Mouse (Mus musculus) left cerebral cortex, postnatal 36 days (tissue): Measurements from ENCODE around the gene Ifit1. TPM values are rescaled to one million over a fixed set of nuclear protein-coding genes. Genes with fewer than 3 reads are reported as not detected.
"Not testable (repeated sequence)": the region's sequence is repeated elsewhere in the genome, so short reads cannot be mapped to it uniquely, and the experiment has no call there.

Source experiments
- DNase-seq, 2 experiments: peaks; one replicate each; pipeline ENCODE4 v3.0.0; 2021 to 2022; ENCODE audit warnings: low spot score in 2 of 2, mixed read lengths in 1 of 2
- intact Hi-C: fragments of 180-260 bp; cut with DNase I; formaldehyde crosslinking; loops from one replicate; pipeline ENCODE4 v1.15.1; 2025
- total RNA-seq, 2 experiments: library from RNA; stranded (reverse); gene quantifications; 2 replicates each; pipeline ENCODE4 v1.2.3; 2021

The Ifit1 gene
- total RNA-seq, 2 experiments from 2014 or later: 0.72 to 1.3 TPM

DNA sequence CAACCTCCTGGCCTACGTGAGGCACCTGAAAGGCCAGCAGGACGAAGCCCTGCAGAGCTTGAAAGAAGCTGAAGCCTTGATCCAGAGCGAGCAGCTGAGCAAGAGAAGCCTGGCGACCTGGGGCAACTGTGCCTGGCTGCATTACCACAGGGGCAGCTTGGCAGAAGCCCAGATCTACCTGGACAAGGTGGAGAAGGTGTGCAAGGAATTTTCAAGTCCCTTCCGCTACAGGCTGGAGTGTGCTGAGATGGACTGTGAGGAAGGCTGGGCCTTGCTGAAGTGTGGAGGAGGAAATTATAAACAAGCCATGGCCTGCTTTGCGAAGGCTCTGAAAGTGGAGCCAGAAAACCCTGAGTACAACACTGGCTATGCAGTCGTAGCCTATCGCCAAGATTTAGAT is 7.0 kb downstream of the Ifit1 start:
- intact Hi-C loops, DNase-seq: not testable (repeated sequence)

DNA sequence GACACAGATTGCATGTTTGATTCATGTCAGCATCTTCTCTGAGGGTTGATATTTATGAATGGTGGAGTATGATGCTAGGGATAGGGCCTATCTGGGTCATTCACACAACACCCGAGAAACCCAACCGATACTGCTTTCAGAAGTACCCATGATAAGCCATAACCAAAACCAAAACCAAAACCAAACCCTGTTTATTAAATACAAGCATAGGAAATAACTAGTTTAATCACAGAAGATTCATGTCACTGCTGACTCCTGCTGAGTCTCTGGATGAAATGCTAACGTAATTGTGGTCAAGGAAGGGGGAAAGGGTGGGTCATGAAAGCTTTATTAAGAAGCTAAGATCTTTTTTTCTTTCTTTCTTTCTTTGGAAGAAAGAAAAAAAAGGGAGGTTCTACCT is 9.6 kb downstream of the Ifit1 start:
- no peak for DNase-seq
- intact Hi-C loops: no loop called here

DNA sequence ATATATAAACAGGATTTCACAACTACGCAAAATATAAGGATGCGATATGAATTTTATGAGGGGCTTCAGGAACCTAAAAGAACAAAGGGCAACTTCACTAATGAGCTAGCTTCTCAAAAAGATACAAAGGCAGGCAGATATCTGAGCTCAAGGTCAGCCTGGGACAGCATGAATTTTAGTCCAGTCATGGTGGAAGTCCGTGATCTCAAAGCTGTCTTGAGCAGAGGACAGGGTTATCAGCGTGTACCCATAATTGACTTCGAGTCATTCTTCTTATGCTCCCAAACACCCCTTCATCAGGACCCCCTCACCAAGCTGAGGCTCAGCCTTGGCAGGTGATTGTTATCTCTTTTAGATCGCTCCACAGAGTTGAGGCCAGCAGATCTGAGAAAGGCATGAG is 10.3 kb downstream of the Ifit1 start:
- no peak for DNase-seq
- intact Hi-C loops: no loop called here

GRCm38 (mm10) chr19:34655227-34655805 is 14.6 kb downstream of the Ifit1 start:
- intact Hi-C loops: no loop called here
- no peak for DNase-seq

DNA sequence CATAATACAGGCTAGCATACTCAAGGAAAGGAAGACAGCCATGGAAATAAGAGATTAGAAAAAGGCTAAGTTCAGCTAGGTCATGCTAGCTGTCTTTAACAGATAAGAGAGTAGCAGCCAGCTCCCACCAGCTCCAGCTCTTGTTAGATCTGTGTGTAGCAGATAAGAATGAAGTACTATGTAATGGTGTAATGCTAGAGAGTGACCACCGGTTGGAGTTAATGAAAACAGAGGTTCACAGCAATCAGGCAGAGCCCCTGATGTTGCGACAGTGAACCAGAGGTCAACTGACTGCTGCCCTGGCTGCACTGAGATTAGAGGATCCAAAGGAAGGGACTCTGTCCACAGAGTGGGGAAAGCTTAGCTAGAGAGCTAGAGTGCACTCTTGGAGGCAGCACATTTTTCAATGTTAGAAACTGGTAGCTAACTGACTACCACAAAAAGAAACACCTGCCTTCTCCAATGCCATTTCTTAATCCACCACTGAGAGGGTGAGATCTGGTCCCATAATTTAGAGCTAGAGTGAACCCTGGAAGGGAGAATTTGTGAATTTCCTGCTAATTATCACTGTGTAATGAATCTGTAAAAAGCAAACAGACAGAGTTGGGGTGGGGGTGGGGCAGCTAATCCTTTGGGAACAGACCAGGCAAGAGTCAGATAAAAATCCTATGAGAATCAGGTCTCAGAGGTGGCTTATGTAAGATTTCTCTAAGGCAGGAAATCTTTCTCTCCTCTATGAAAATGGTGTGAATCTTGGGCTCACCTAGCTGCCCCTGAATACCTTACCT is 16.0 kb downstream of the Ifit1 start:
- no peak for DNase-seq
- intact Hi-C loops: no loop called here

DNA sequence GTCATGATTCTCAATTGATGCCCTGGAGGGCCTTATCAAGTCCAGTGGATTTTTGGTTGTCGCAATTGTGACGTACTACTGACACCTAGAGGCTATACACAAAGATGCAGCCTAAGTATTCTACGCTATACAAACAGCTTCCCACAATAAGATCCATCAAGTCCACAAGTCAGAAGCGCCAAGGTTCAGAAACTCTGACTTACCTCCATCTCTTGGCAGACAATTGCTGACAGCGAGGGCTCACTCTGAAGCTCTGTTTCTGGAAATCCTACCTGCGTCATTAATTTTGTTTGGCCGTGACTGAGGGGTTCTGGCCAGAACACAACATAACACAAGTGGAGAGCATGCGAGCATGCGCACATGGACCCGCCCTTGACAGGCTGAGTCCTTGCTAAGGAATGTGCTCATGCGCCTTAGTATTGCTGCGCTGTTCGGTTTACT is 21.4 kb downstream of the Ifit1 start:
- DNase-seq: peak; percentile 57 to 60
- intact Hi-C loops: loop anchor here (10.0 kb wide), 2 partner anchors 327 to 1403 kb away; no protein-coding TSS in a partner anchor

DNA sequence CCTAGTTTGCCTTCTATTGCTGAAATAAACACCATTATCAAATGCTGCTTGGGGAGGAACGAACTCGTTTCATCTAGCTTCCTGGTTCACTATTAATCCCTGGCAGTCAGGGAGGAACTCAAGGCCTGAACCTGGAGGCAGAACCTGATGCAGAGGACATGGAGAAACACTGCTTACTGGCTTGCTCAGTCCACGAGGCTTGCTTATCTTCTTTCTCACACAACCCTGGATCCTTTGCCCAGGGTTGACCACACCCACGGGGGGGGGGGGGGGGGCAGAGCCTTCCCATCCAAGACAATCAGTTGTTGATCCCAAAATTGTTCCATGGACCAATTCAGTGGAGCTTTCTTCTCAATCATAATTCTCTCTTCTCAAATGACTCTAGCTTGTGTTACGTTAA is 22.1 kb downstream of the Ifit1 start:
- intact Hi-C loops: loop anchor here (10.0 kb wide), 2 partner anchors 328 to 1402 kb away; no protein-coding TSS in a partner anchor
- no peak for DNase-seq

- peak; percentile 28 to 60 for DNase-seq
- intact Hi-C loops: loop anchor here (2.0 to 10.0 kb wide), 3 partner anchors 107 to 1399 kb away; no protein-coding TSS in a partner anchor
Observed at GRCm38 (mm10) chr19:34666127-34666526, 25.5 kb downstream of the Ifit1 start.

- intact Hi-C loops: no loop called here
- DNase-seq: no peak
Observed at GRCm38 (mm10) chr19:34673476-34673875, 32.8 kb downstream of the Ifit1 start.

GRCm38 (mm10) chr19:34678428-34678827 is 37.8 kb downstream of the Ifit1 start:
- intact Hi-C loops: no loop called here
- DNase-seq: no peak

DNA sequence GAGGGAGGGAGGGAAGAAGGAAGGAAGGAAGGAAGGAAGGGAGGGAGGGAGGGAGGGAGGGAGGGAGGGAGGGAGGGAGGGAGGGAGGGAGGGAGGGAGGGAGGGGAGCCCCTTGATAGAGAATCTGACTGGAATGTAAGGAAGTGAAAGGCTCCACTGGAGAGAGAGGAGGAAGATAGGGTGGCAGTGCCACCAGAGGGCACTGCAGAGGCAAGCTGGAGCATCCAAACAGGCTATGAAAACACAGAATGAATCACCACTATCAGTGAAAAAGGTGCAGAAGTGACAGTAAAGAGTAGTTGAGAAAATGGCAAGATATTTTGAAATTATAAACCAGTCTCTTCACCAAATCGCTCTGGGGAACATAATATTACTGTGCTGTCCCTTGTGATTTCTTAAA is 44.2 kb downstream of the Ifit1 start:
- intact Hi-C loops: loop anchor here (5.0 kb wide), 1 partner anchor 87 kb away; no protein-coding TSS in a partner anchor
- peak; percentile 21 to 23 for DNase-seq

DNA sequence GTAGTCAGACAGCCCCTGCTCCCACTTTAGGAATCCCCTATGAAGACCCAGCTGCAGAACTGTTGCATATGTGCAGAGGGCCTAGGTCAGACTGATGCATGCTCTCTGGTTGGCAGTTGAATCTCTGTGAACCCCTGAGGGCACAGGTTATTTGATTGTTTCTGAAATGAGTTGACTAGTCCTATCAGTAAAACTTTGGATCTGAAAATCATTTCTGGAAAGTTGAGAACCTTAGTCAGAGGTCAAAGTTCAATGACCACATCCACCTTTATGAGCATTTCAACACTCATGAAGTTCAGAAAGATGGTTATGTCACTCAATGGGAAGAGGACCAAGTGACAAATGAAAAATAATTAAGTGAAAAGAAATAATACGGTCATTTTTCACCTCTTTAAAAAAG is 44.9 kb downstream of the Ifit1 start:
- intact Hi-C loops: no loop called here
- DNase-seq: no peak

DNA sequence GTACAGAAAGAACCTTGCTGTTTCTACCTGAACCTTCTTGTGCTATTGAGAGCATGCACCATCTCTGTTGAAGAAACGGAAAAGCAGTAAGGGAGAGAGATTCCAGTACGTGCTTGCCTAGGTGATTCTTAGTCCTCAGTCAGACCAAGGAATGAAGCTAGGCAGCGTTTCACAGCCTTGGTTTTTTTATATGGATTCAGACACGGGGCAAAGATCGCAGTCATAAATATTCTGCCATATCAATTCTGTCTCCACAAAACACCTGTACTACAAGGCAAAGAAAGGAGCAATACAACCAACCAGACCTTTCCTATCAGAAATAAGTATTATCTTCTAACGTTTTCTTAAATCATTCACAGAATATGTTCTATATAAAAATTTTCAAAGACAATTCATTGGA is 50.7 kb downstream of the Ifit1 start:
- intact Hi-C loops: no loop called here
- DNase-seq: no peak

- no peak for DNase-seq
- intact Hi-C loops: no loop called here
Observed at GRCm38 (mm10) chr19:34696352-34696986, 55.8 kb downstream of the Ifit1 start.

GRCm38 (mm10) chr19:34697461-34697860 is 56.8 kb downstream of the Ifit1 start:
- no peak for DNase-seq
- intact Hi-C loops: no loop called here

- no peak for DNase-seq
Observed at GRCm38 (mm10) chr19:34698432-34698831, 57.8 kb downstream of the Ifit1 start.

DNA sequence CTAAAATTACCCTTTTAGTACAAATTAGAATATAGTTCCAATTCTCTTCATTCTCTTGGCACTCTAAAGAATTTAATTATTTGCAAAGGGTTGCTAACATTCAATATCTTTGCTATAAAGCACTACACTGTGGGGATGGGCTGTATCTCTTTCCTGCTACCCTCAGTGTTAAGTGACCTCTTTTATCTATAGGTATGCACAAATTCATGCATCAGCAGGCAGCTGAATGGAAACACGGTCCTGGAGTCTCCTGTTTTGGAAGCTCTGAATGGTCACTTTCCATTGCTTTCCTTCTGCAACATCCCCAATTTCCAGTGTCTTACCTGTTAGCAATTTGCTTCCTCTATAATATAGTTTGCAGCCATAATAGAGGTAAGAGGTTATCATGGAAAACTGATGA is 58.2 kb downstream of the Ifit1 start:
- intact Hi-C loops: no loop called here
- no peak for DNase-seq

More at GRCm38 (mm10) chr19:34698432-34698831, 57.8 kb downstream of the Ifit1 start:
- intact Hi-C loops: no loop called here

DNA sequence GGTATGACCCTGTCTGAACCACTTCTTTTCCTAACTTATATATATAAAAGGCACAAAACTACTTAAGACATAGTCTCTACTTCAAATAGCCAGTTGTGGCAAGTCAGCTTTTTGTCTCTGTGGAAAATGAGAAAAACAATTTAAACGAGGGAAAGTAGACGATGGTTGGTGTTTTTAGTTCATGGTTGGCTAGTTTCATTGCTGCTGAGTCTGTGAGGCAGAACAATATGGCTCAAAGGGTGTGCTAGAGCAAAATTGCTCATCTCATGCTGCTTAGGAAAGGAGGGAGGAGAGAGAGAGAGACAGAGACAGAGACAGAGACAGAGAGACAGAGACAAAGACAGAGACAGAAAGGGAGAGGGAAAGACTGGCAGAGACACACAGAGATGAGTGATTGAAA is 58.6 kb downstream of the Ifit1 start:
- intact Hi-C loops: no loop called here
- no peak for DNase-seq
